Mouse (Mus musculus) urinary bladder, postnatal 14 days (tissue): ENCODE measurements around the gene Casz1.

Experiments used
- DNase-seq: peaks from one replicate; pipeline ENCODE4 v3.0.0; 2021; ENCODE audit warnings: low spot score

Gene Casz1

DNA sequence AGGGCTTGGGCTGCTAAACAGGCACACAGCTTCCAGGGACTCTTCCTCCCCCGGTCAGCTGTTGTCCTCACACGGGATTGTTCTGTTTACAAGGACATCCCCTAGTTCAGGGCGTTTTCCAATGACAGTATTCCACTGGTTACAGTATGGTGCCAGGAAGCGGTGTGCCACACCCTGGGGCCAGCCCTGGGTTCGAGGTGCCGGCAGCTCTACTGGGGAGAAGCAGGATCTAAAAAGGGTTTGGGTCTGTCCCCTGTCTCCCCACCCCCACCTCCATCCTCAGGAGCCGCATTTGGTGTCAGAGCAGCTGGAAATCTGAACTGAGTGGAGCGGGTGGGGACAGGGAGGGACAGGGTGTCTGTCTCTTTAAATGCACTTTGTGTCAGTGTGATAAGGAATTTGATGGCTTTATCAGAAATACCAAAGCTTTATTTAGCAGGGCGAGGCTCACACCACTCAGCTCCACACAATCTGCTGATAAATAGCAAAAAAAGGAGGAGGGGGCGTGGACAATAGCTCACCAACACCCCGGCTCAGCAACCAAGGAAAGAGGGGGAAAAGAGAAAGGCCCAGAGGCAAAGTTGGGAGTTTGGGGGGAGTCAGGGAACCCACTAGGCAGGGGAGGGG, 74.9 kb downstream of the Casz1 start:
- no peak for DNase-seq

DNA sequence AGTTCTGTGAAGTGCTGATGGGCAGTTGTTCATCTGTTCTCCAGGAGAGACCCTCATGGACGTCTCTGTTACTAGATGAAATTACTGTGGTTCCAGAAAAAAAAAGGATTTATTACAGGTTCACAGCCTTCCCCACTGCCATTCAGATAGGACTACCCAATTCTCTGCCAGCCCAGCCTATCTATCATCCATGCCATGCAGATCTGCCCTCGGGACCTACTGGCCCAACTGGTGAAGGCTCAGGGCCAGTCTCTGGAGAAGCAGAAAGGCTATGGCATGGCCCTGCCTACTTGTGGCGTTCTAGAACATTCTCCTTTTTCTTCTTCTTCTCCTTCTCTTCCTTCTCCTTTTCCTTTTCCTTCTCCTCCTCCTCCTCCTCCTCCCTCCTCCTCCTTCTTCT, 75.4 kb downstream of the Casz1 start:
- no peak for DNase-seq

DNA sequence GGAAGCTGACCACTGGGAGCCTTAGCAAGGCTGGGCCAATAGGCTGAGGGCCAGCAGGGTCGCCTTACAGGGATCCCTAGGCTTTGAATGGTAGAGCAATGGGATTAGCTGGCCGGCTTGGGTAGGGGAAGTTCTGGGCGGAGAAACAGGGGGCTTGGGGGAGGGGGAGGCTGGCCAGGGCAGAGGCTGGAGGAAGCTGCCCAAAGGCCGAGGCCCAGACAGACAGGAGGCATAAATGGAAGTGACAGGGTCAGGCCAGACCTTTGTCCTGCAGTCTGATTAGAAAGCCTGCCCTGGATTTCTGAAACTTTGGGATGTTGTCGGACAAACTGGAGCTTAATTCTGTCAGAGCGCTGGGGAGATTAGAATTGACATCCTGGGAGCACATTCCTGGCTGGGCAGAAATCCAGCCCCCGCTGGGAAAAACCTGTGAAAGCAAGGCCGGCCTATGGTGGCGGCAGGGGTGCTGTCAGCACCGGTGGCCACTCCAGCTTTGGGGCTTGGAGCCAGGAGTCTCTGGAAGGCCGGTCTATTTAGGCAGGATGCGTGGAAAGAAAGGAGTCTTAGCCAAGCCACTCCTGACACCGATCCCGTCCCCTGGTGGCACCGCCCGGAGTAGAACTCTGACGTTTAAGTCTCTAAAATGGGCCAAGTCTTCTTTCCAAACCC, 76.9 kb downstream of the Casz1 start:
- DNase-seq: no peak

DNA sequence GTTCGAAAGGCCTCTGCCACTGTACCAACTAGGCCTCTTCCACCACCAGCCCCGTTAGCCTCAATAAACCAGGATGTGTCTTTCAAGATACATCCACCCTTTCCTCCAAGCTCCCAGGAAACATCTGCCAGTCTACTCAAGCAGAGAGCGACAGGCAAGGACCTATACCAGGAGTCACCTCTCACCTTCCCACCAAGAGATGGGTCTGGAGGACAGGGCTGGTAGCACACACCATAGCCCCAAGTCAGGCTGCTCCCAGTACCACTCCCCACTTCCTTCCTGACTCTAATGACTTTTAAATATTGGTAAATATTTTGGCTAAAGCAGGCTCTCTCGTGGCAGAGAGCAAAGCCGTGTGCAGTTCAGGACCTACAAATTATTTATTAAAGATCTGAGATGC, 77.6 kb downstream of the Casz1 start:
- no peak for DNase-seq

DNA sequence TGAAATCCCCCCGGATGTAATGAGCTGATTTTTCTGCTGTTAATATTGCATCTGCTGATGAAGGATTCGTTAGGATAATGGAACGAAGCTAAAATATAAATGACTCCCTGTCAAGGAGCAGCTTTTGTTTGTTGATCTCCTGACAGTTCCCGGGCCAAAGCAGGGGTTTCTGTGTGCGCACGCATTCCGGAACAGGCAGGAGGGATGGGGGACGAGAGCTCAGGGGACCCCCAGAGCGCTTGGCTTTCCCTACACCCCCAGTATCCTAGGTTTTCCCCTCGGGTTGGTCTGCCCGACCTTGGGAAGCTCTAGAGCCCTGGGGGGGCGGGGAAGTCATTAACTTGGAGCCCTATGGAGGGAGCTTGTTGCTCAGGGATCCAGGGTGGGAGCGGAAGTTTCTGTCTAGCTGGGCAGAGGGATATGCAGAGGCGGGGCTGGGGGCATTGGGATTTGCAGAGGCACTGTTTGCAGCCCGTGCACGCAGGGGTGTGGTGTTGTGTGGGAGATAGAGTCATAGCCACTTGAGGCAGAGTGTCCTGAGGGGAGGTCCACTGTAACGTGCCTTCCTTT, 78.2 kb downstream of the Casz1 start:
- no peak for DNase-seq

DNA sequence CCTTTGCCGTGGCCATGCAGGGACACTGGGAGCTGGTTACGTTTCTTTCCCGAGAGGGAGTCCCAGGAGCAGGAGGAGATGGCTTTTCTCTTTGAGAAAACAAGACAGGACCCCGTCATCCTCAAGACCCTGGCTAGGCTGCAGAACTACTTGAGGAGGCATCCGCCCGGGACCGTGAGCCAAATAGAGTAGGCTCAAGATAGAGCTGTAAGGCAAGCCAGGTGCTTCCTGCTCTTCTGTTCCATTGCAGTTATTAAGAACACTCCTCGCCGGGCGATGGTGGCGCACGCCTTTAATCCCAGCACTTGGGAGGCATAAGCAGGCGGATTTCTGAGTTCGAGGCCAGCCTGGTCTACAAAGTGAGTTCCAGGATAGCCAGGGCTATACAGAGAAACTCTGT, 80.4 kb downstream of the Casz1 start:
- DNase-seq: no peak

DNA sequence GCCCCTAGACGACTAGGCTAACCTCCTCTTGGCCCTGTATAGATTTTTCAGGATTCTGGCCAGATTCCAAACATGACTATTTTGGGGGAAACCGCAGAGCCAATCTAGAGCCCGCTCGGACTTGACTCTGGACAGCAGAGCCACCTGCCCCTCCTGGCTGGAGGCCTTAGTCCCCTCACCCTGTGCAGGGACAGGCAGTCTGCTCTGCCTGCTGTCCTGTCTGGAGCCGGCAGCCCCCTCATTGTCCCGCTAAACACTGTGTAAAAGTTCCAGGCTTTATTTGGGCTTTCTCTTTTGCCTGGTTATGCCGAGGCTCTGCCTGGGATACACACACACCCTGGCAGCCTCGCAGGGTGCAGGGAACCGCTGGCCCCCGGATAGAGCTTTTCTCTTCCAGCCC, 81.2 kb downstream of the Casz1 start:
- no peak for DNase-seq

DNA sequence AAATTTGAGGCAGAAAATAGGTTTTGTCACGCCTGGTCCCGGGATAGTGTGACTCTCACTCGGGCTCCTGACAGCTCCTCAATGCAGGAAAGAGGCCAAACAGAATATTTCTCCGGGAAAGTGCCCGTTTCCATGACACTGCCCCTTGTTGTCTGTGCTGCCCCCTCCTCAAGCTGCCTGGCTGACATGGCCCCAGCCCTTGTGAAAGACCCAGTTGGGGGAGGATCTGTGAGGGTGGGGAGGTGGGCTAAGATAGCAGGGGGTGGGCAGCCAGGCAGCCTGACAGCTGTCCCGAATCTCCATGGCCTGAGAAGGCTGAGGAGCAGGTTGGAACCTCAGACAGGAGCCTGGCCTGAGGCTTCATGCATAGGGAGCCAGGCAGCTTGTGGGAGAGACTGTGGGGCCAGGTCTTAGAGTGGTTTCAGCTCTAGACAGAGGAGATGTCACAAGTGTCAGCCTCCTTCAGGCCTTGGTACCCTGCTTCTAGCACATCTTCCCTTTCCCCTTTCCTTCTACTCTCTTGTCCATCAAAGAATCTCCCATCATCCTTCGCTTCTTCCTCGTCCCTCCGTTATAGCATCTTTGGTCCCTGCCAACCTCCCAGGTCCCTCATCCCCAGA, 81.8 kb downstream of the Casz1 start:
- DNase-seq: no peak

DNA sequence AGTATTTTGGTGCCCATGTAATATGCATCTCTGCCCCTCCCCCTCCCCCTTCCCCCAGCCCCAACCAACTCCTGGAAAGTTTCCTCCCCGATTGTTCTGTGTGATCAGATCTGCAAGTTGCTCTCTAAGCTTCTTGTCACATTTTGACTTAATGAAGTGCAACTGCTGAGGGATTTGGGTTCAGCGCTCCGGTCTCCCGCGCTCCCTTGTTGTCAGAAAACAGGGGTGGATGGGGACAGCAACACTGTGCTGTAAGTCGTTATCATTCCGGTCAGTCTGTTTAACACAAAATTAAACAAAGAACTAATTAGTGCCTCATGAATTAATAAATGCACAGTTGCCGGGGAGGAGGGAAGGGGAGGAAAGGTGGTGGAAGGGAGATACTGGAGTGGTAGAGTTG, 84.0 kb downstream of the Casz1 start:
- no peak for DNase-seq

DNA sequence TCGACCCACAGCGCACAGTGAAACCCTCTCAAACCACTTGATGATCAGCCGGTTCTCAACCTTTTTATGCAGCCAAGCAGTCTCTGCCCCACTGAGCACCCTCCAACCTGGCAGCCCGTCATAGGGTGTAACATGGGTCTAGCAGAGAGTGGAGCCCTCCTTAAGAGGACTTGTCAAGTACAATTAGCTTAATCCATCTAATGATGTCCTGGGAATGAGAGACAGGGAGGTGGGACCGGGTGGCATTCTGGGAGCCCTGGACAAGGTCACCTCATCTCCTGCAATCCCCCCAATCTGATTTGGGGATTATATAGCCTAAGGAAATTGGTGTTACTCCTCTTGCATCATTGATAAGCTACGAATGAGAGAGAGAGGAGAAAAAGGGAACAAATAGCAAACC, 84.8 kb downstream of the Casz1 start:
- DNase-seq: no peak

DNA sequence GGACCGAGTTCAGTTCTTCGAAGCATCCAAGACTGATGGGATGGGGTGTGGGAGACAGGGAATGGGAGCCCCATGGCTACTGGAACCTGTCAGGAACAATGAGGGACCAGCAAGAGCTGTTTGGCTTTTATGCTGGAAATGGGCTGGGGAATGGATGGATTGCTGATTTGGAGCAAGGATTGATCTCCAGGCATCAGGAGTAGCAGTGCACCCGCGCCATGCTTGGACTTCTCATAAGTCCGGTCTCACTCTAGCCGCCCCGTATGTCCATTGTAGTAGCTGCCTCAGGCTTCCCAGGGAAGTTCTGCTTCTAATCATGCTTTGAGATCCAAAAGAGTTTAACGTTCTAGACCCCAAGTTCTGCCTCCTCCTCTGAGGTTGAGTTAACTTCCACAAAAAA, 86.2 kb downstream of the Casz1 start:
- DNase-seq: no peak

DNA sequence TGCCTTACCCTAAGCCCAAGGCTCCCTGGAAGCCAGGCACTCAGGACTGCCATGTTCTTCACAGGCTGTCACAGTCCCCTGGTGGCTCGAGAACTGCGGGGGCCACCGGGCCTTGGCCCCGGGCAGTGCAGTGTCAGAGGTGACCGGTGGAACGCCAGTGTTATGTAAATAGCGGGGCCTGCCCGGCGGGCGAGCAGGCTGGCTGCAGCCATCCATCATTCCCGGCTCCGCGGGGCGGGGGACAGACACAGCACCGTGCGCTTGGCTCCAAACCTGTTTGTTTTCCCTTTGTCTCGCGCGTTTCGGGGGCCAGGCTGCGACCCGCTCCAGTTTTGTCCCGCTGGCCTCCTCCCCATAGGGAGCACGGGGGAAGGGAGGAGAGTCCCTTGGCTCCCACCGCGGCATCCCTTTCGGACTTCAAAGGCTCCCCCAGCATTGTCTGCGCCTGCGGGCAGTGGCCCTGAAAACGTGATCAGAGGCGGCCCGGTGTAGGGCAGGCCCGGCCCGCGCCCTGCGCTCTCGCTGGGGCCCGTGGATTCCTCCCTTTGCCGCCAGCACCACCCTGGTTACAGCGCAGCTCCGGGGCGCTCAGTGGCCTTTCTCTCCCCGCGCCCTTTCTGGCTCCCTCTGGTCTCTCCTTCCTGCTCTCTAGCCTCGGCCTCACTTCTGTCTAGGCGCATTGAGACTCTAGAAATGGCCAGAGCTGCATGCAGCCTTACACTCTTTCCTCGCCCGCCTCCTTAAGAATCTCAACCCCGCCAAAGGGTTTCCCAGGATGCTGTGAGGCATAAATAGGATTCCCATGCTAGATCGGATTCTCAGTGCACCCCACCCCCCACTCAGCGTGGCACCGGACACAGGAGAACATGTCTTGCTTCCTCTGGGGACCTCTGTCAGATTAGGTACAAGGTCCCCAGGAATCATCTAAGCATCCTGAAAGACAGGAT, 86.9 kb downstream of the Casz1 start:
- no peak for DNase-seq

DNA sequence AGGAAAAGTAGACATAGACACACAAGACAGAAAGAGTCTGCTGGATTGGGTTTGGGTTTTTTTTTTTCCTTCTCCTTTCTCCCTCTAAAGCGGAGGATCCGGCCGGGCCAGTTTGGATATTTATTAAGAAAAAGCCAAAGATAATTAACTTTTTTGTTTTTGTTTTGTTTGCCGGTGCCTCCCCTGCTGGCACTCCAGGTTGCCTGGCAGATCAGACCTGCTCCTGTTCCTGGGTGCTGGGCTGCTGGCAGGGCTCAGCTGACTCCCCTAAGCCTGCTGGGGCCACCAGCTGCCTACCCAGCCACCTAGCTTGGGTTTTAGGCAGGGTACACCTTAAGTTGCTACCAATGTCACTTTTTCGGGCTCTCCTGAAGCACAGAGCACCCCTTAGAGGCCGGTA, 91.9 kb downstream of the Casz1 start:
- DNase-seq: peak; percentile 51

DNA sequence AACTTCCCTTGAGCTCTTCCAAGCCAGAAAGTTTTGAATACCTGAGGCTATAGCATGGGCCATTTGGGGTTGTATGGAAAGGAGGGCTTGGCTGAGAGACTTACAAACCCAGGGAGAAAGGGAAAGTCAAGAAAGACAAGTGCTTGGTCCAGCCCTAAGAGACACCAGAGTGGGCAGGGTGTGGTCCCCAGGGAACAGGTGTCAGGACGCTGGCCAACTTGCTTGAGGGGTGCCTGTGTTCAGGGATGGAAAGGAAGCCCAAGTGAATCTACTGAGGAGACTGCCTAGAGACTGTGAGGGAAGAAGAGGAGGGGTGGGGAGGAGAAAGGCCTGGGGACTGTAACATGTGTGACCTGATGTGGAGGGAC, 95.7 kb downstream of the Casz1 start:
- no peak for DNase-seq

DNA sequence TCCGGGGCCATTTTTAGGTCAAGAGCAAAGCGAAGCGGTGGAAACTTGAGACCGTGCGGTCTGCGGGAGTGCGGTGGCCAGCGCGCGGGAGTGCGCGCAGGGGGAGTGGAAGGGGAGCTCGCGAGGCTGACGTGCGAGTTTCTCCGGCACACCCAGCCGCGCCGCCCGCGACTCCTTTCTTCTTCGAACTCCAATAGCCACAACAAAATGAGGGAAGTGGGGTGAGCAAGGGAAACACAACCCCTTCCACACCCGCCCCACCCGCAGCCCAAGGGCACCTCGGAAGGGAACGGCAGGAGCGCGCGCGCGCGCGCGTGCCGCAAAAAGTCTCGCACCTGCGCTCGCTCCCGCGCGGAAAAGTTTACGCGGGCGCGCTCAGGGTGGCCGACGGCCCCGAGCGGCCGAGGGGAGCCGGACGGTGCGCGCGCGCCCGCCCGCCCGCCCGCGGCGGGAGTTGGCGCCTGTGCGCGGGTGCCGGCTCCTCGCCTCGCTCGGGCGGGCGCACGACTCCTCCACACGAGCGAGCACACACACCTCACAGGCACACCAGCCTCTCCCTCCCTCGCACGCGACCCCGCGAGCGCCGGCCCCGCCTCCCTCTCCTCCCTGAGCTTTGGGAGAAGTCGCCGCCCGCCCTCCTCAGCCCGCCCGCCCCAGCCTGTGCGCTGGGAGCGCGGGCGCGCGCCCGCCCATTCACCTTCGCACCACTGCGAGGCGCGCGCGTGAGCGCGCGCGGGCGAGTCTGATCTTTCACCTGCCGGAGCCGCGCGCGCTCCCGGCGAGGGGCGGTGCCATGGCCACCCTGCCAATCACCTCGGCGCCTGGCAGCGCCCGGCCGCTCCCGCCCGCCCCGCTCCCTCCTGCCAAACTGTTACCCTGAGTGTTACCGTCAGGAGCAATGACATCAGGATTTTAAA, 96.3 kb downstream of the Casz1 start:
- peak; percentile 79 for DNase-seq

DNA sequence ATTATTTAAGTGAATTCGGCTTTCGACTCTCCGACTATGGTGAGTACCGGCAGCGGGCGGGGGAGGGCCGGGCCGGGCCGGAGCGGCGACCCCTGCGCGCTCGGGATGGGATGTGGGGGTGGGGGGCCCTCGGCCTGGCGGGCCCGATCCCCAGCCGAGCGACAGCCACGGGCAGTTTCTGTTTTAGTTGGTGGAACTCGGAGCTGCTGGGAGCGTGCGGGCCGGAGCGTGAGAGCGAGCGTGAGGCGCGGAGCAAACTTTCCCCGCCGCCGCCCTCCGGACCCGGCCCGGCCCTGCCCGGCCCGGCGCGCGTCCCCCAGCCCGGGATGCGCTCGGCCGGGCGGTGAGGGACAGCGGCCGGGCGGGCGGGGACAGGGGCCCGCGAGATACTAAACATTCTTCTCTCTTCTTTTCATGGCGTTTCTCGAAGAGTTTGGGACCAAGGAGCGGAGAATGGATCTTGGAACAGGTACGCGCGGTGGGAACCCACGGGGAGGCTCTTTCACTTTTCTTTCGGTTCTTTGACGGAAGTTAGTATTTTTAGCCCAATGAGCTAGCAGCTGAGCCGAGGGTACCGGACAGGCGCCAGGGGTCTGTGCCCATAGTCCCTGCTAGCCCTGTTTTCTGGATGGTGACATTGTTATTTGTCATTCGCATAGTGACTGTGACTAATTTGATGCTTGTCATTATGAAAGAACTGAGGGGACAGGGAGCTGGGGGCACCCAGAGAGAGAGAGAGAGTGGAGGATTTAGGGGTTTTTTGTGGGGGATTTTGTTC, 97.2 kb downstream of the Casz1 start:
- DNase-seq: no peak

DNA sequence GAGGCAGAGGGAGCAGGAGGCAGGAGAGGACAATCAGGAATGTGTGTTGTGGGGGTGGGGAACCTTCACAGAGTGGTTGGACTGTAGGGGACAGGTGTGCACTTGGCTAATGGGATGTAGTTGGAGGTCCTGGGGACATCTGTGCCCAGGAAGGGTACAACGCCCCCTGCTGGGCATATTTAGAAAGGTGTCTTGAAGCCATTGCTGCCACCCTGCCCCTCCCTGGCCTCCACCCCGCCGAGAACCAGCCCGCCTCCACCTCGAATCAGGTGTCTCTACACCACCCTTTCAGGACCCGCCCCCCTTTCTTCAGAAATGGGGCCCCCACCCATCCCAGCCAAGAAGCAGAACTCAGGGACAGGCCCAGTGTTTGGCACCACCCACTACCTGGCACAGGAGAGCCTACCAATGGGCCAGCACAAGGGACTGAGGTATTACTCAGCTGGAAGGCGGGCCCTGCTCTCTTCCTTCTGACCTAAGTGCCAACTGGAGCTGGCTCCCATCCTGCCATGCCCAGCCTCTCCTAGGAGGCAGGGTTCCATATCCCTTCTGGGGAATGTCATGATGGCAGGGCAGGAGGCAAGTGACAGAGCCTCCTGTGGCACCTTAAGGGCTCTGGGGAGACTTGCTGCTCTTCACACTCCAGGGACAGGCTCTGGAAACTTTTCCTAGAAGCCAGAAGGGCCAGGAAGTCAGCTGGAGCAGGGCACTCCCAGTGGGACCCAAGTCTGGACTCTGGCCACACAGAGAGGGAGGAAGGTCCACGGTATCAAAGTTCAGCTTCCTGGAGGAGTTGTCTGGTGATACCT, 98.9 kb downstream of the Casz1 start:
- peak; percentile 81 for DNase-seq

DNA sequence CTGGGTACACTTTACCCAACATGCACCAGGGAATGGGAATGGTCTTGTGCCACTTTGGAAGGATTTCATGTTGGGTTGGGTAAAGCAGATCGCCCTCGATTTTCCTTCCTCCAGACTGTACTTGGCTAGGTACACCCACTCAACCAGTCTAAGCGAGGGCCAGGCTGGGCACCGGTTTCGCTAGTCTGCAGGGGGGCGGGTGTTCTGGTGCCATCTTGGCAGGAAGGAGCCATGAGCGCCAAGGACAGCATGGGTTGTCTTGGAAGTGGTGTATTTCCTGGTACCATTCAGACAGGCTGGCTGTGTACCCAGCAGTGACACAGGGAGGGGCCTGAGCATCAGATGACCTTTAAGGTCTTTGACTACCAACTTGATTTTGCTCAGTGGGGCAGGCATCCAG, 101.1 kb downstream of the Casz1 start:
- peak; percentile 63 for DNase-seq

DNA sequence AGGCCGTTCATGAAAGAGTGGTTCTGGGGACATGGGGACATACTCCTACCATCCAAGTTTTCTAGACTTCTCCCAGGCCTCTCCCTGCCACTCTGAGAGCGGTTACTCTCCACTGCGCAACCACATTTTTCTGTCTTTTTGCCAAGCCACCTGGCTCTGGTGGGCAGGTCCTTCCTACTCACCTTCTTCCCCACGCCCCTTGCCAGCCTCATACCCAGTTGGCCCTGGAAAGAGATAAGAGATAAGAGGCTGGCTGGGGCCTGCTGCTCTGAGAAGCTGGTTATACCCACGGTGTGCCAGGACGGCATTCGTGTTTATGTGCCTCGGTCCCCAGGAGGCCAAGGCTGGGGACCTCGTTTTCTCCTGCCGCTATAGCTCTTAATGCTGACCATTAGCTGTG, 102.6 kb downstream of the Casz1 start:
- DNase-seq: peak; percentile 70
